Mouse (Mus musculus): ENCODE data around the gene Olfr1115. TPM values are rescaled to one million over a fixed set of nuclear protein-coding genes. Genes with fewer than 3 reads are reported as not detected.
"Not testable (repeated sequence)": the region's sequence is repeated elsewhere in the genome, so short reads cannot be mapped to it uniquely, and the experiment has no call there.

Olfr1115 gene
- not detected in 2 replicates for total RNA-seq (2012; rRNA removed)

- no peak for DNase-seq (ENCODE audit: low read depth, low spot score)
- no peak within 1 kb of the TSS for H3K4me3 ChIP-seq (ENCODE audit: insufficient read depth in 1 of 2, low read depth in 1 of 2, low read length in 2 of 2, poor library complexity in 1 of 2, severe bottlenecking in 1 of 2)
- H3K27ac ChIP-seq (ENCODE audit: insufficient read depth, low read depth, low read length, poor library complexity, severe bottlenecking): no peak within 1 kb of the TSS
- no peaks in the 10 kb centered on the region for H3K4me1 ChIP-seq (ENCODE audit: control insufficient read depth in 2 of 2, insufficient read depth in 2 of 2, low read length in 2 of 2, poor library complexity in 1 of 2)
- TF ChIP-seq HCFC1 (IDR thresholded peaks at IDR 0.05; ENCODE audit: borderline replicate concordance, insufficient read depth, low read length): no peak
- TF ChIP-seq ZNF384 (IDR thresholded peaks at IDR 0.05; ENCODE audit: low read depth, low read length): no peak
- TF ChIP-seq MAFK (IDR thresholded peaks at IDR 0.05; ENCODE audit: insufficient read depth, low read depth, low read length): no peak
- TF ChIP-seq ZC3H11A (IDR thresholded peaks at IDR 0.05; ENCODE audit: borderline replicate concordance, low read depth, low read length): no peak
- TF ChIP-seq CHD2 (IDR thresholded peaks at IDR 0.05; ENCODE audit: low read depth, low read length): no peak
- no peak within 1 kb of the TSS for H3K9ac ChIP-seq (ENCODE audit: insufficient read depth, low read depth, low read length, poor library complexity, severe bottlenecking)
- H3K36me3 ChIP-seq (ENCODE audit: control insufficient read depth, insufficient read depth, low read length, poor library complexity, severe bottlenecking): no peaks in the 10 kb centered on the region
- in situ Hi-C loops (cut with MboI; ENCODE audit: low sequenced_read_pairs in 2 of 2, unreplicated experiment in 2 of 2): no loop called here
- no peaks in the 10 kb centered on the region for H3K9me3 ChIP-seq (ENCODE audit: control insufficient read depth, insufficient read depth, low read depth, low read length)
These were observed at the start of gene Olfr1115 for GRCm38 (mm10) chr2:87247713-87248112. Gene Olfr1115, plus strand, starts transcription at chr2:87248013.

GRCm38 (mm10) chr2:87208670-87209069, 39.1 kb upstream of the Olfr1115 start, which contains the start of gene Olfr1113:
Gene Olfr1113, plus strand, starts transcription at chr2:87208970.
- H3K4me3 ChIP-seq (ENCODE audit: insufficient read depth in 1 of 2, low read depth in 1 of 2, low read length in 2 of 2, poor library complexity in 1 of 2, severe bottlenecking in 1 of 2): no peak within 1 kb of the TSS
- no peaks in the 10 kb centered on the region for H3K4me1 ChIP-seq (ENCODE audit: control insufficient read depth in 2 of 2, insufficient read depth in 2 of 2, low read length in 2 of 2, poor library complexity in 1 of 2)
- in situ Hi-C loops (cut with MboI; ENCODE audit: low sequenced_read_pairs in 2 of 2, unreplicated experiment in 2 of 2): no loop called here
- no peaks in the 10 kb centered on the region for H3K36me3 ChIP-seq (ENCODE audit: control insufficient read depth, insufficient read depth, low read length, poor library complexity, severe bottlenecking)
- H3K9me3 ChIP-seq (ENCODE audit: control insufficient read depth, insufficient read depth, low read depth, low read length): no peaks in the 10 kb centered on the region
- H3K27ac ChIP-seq (ENCODE audit: insufficient read depth, low read depth, low read length, poor library complexity, severe bottlenecking): no peak within 1 kb of the TSS
- no peak for TF ChIP-seq CHD2 (IDR thresholded peaks at IDR 0.05; ENCODE audit: low read depth, low read length)
- no peak for TF ChIP-seq ZC3H11A (IDR thresholded peaks at IDR 0.05; ENCODE audit: borderline replicate concordance, low read depth, low read length)
- no peak for TF ChIP-seq MAFK (IDR thresholded peaks at IDR 0.05; ENCODE audit: insufficient read depth, low read depth, low read length)
- TF ChIP-seq ZNF384 (IDR thresholded peaks at IDR 0.05; ENCODE audit: low read depth, low read length): no peak
- TF ChIP-seq HCFC1 (IDR thresholded peaks at IDR 0.05; ENCODE audit: borderline replicate concordance, insufficient read depth, low read length): no peak
- DNase-seq (ENCODE audit: low read depth, low spot score): no peak
- H3K9ac ChIP-seq (ENCODE audit: insufficient read depth, low read depth, low read length, poor library complexity, severe bottlenecking): no peak within 1 kb of the TSS

GRCm38 (mm10) chr2:87267234-87267633, 19.4 kb downstream of the Olfr1115 start, which contains the start of gene Olfr1116:
Gene Olfr1116, plus strand, starts transcription at chr2:87267534.
- no peak for TF ChIP-seq CHD2 (IDR thresholded peaks at IDR 0.05; ENCODE audit: low read depth, low read length)
- TF ChIP-seq MAFK (IDR thresholded peaks at IDR 0.05; ENCODE audit: insufficient read depth, low read depth, low read length): no peak
- TF ChIP-seq HCFC1 (IDR thresholded peaks at IDR 0.05; ENCODE audit: borderline replicate concordance, insufficient read depth, low read length): no peak
- no peak for TF ChIP-seq ZC3H11A (IDR thresholded peaks at IDR 0.05; ENCODE audit: borderline replicate concordance, low read depth, low read length)
- TF ChIP-seq ZNF384 (IDR thresholded peaks at IDR 0.05; ENCODE audit: low read depth, low read length): no peak
- Histone ChIP-seq H3K9me3 (ENCODE audit: control insufficient read depth, insufficient read depth, low read depth, low read length) (no peaks in the 10 kb centered on the region), H3K9ac (ENCODE audit: insufficient read depth, low read depth, low read length, poor library complexity, severe bottlenecking) (no peak within 1 kb of the TSS), H3K27ac (ENCODE audit: insufficient read depth, low read depth, low read length, poor library complexity, severe bottlenecking) (no peak within 1 kb of the TSS), H3K4me3 (ENCODE audit: insufficient read depth in 1 of 2, low read depth in 1 of 2, low read length in 2 of 2, poor library complexity in 1 of 2, severe bottlenecking in 1 of 2) (no peak within 1 kb of the TSS), H3K36me3 (ENCODE audit: control insufficient read depth, insufficient read depth, low read length, poor library complexity, severe bottlenecking) (no peaks in the 10 kb centered on the region), H3K4me1 (ENCODE audit: control insufficient read depth in 2 of 2, insufficient read depth in 2 of 2, low read length in 2 of 2, poor library complexity in 1 of 2) (no peaks in the 10 kb centered on the region)
- no peak for DNase-seq (ENCODE audit: low read depth, low spot score)
- in situ Hi-C loops (cut with MboI; ENCODE audit: low sequenced_read_pairs in 2 of 2, unreplicated experiment in 2 of 2): no loop called here

- H3K36me3 ChIP-seq (ENCODE audit: control insufficient read depth, insufficient read depth, low read length, poor library complexity, severe bottlenecking); H3K9ac ChIP-seq (ENCODE audit: insufficient read depth, low read depth, low read length, poor library complexity, severe bottlenecking); H3K27ac ChIP-seq (ENCODE audit: insufficient read depth, low read depth, low read length, poor library complexity, severe bottlenecking); in situ Hi-C loops (cut with MboI; ENCODE audit: low sequenced_read_pairs in 2 of 2, unreplicated experiment in 2 of 2); H3K4me1 ChIP-seq (ENCODE audit: control insufficient read depth in 2 of 2, insufficient read depth in 2 of 2, low read length in 2 of 2, poor library complexity in 1 of 2); H3K9me3 ChIP-seq (ENCODE audit: control insufficient read depth, insufficient read depth, low read depth, low read length); H3K4me3 ChIP-seq (ENCODE audit: insufficient read depth in 1 of 2, low read depth in 1 of 2, low read length in 2 of 2, poor library complexity in 1 of 2, severe bottlenecking in 1 of 2); DNase-seq (ENCODE audit: low read depth, low spot score): not testable (repeated sequence)
These were observed 46.2 kb downstream of the Olfr1115 start for GRCm38 (mm10) chr2:87293977-87294376.

Other genes with a start within 250 kb of the Olfr1115 start
- gene Olfr1102, start 249.6 kb upstream of the Olfr1115 start, total RNA-seq (2012; rRNA removed): not detected in 2 replicates
- not detected in 2 replicates for gene Olfr1104, start 220.9 kb upstream of the Olfr1115 start, total RNA-seq (2012; rRNA removed)
- not detected in 2 replicates for gene Olfr1105, start 211.5 kb upstream of the Olfr1115 start, total RNA-seq (2012; rRNA removed)
- gene Olfr1106, start 195.7 kb upstream of the Olfr1115 start, total RNA-seq (2012; rRNA removed): not detected in 2 replicates
- not detected in 2 replicates for gene Olfr1107, start 172.2 kb upstream of the Olfr1115 start, total RNA-seq (2012; rRNA removed)
- not detected in 2 replicates for gene Olfr1109, start 152.0 kb upstream of the Olfr1115 start, total RNA-seq (2012; rRNA removed)
- gene Olfr259, start 133.4 kb upstream of the Olfr1115 start, total RNA-seq (2012; rRNA removed): not detected in 2 replicates
- gene Olfr1110, start 107.7 kb upstream of the Olfr1115 start, total RNA-seq (2012; rRNA removed): not detected in 2 replicates
- gene Olfr1111, start 95.4 kb upstream of the Olfr1115 start, total RNA-seq (2012; rRNA removed): not detected in 2 replicates
- gene Olfr1112, start 60.2 kb upstream of the Olfr1115 start, total RNA-seq (2012; rRNA removed): not detected in 2 replicates
- gene Olfr1113, start 39.0 kb upstream of the Olfr1115 start, total RNA-seq (2012; rRNA removed): not detected in 2 replicates
- gene Olfr1116, start 19.5 kb downstream of the Olfr1115 start, total RNA-seq (2012; rRNA removed): not detected in 2 replicates
- gene Olfr1118, start 59.6 kb downstream of the Olfr1115 start, total RNA-seq (2012; rRNA removed): not detected in 2 replicates
- gene Olfr1120, start 106.8 kb downstream of the Olfr1115 start, total RNA-seq (2012; rRNA removed): not detected in 2 replicates
- not detected in 2 replicates for gene Olfr1121, start 121.9 kb downstream of the Olfr1115 start, total RNA-seq (2012; rRNA removed)
- not detected in 2 replicates for gene Olfr1122, start 137.8 kb downstream of the Olfr1115 start, total RNA-seq (2012; rRNA removed)
- gene Olfr1123, start 168.6 kb downstream of the Olfr1115 start, total RNA-seq (2012; rRNA removed): not detected in 2 replicates
- not detected in 2 replicates for gene Olfr1124, start 182.3 kb downstream of the Olfr1115 start, total RNA-seq (2012; rRNA removed)
- gene Olfr1126, start 205.9 kb downstream of the Olfr1115 start, total RNA-seq (2012; rRNA removed): not detected in 2 replicates
- gene Pramel7, start 249.1 kb downstream of the Olfr1115 start, total RNA-seq (2012; rRNA removed): 2.7 and 9.3 TPM in 2 replicates